Mouse (Mus musculus) monocyte, adult 59 days (primary cell): Measurements from ENCODE around the gene Sult6b2. TPM values are rescaled to one million over a fixed set of nuclear protein-coding genes. Genes with fewer than 3 reads are reported as not detected.

Experiments used
- total RNA-seq, 2 experiments: library from RNA; stranded (reverse); gene quantifications; one replicate each; pipeline ENCODE4 v1.2.4; 2023

Gene Sult6b2
- total RNA-seq: not detected

DNA sequence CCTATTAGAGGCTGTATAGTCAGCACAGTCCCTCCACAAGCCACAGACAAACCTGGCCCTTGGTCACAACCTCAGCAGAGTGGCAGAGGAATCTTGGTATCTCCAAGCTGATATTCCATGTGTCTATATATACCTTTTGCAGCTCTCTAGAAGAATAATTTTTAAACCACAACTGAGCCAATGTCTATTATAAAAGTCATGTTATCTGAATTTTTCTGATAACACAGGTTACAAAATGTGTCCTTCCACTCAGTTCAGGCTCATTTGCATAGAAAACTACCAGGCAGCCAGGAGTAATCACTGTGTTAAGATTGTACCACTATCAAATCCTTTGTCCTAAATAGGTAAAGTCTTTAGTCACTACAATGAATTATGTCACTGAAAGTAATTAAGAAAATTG, at the start of gene Sult6b2:
Sult6b2 (minus strand) TSS at position 101 of the 400 bp plus-strand sequence.

DNA sequence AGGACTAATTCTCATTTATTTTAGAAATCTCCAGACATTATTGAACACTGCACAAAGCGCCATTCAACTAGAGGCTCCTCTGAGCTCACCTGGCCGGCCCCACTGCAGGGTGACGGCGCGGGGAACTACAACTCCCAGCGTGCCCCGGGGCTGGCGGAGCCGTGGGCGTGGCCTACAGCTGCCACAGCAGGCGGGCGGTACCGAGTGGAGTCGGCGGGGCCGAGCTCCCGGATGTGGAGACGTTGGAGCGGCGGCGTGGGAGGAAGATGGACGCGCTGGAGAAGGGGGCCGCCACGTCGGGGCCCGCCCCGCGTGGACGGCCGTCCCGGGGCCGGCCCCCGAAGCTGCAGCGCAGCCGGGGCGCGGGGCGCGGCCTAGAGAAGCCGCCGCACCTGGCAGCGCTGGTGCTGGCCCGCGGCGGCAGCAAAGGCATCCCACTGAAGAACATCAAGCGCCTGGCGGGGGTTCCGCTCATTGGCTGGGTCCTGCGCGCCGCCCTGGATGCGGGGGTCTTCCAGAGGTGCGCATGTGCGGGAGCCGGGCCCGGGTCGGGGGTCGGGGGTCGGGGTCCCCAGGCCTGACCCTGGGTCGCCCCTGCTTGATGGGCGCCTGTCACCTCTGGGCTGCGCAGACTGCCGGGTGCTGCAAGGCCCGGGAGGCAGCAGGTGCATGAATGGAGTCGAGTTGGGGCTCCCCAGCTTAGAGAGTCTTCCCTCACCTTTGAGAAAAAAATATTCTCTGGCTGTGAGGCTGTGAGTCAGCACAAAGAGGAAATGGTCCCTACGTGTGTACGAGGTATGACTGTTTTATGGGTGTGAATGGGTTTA, 47.6 kb downstream of the Sult6b2 start, which contains the start of gene Cmas:
Cmas (plus strand) TSS at position 180 of the 827 bp plus-strand sequence.

Other genes with a start within 250 kb of the Sult6b2 start
- gene Kcnj8, start 232.9 kb downstream of the Sult6b2 start, total RNA-seq: not detected
- not detected for gene Abcc9, start 102.2 kb downstream of the Sult6b2 start, total RNA-seq
- gene Cmas, start 47.8 kb downstream of the Sult6b2 start, total RNA-seq: 10 to 100 TPM; 47.3 to 52.5 TPM
- 1 to 10 TPM; 4.2 to 9.1 TPM for gene St8sia1, start 159.9 kb upstream of the Sult6b2 start, total RNA-seq